Mouse (Mus musculus) kidney, adult 2 months (tissue): ENCODE measurements at regions not wholly inside any gene's neighbourhood (a gene's known extent, or its start where the extent isn't known, plus 50 kb on each side); places are given as distances from the start of the nearest gene placed in this dataset.

Experiments used
- CTCF ChIP-seq: fragments of 200-500 bp; conservative IDR thresholded peaks from 2 replicates; pipeline ENCODE4 v1.5.1; 2011; ENCODE audit warnings: low read depth, mild to moderate bottlenecking, control low read depth, low read length, moderate library complexity, mixed read lengths; ENCODE audit not compliant: insufficient read depth, insufficient read length
- POLR2A ChIP-seq: fragments of 200-500 bp; IDR thresholded peaks from one replicate; pipeline ENCODE4 v1.6.1; 2011; ENCODE audit warnings: low read depth, low read length, control low read depth

DNA sequence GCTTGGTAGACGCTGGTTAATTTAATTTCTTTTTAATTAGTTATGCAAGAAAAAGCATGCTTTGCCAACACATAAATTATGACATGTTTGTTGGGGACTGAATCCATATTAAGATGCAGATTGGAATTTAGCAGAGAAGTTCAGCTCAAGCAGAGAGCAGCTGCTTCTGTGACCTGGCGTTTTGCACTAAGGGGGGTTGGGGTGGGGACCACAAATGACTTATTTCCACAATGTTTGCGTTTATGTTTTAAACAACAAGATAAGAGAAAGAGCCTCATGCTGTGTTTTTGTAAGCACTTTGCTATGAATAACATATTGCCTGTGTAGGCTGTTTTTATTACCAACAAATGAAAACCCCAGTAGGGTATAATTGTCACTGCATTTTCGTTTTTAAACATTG is 148.8 kb upstream of the Fstl4 start:
- no peak for TF ChIP-seq CTCF
- TF ChIP-seq POLR2A: no peak
